Mouse (Mus musculus): ENCODE results near the gene Zdhhc9. TPM values are rescaled to one million over a fixed set of nuclear protein-coding genes. Genes with fewer than 3 reads are reported as not detected.

Zdhhc9 gene
- polyA plus RNA-seq (2012; rRNA removed; ENCODE audit: low replicate concordance): 25.7 and 34.7 TPM in 2 replicates

GRCm38 (mm10) chrX:48208519-48209185 is at the start of gene Zdhhc9:
Zdhhc9 (minus strand) TSS chrX:48208878.

DNA sequence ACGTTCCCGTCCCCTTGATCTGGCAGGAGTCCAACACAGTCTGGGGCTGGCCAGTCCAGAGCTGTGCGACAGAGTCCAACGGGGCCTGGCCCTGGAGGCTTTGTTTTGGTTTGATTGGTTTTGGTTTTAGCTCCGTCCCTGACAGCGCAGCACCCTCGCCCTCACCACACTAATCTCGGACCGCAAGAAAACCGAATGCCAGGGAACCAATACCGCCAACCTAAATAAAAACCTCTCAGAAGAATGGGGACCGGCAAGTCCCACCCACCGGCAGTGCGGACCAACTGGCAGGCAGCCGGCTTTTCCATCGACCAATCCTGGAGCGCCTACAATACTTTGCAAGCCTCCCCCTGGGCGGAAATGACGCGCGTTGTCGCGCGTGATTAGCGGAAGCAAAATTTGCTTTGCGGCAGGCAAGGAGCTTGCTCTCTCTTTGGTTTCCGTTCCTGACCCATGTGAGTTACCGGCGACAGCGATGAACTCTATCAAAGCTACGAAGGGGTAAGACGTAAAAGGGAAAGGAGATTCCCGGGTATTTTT is 47.9 kb upstream of the Zdhhc9 start, which contains the start of gene Utp14a:
Utp14a (plus strand) TSS at position 395 of the 540 bp plus-strand sequence.

DNA sequence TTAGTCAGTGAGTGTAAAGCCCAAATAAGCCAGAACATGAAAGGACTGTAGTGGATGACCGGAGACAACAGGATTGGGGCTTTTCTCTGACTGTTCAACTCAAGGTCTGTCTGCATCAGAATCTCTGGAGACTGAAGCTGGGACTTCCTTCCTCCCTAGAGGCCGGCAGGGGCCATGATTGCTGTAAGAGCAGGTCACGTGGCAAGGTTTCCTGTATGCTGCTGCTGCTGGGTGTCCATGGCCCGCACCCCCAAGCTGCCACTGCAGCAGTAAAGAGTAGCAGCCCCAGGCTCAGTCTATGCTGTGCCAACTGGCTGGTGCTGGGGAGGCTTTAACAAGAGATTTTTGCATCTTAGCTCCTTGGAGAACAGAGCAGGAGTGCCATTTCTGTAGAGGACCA is 62.4 kb downstream of the Zdhhc9 start, which contains the start of gene Sash3:
Sash3 (plus strand) TSS at position 175 of the 400 bp plus-strand sequence.

Other genes starting within 250 kb of the Zdhhc9 start
- gene Apln, start 174.0 kb downstream of the Zdhhc9 start, polyA plus RNA-seq (2012; rRNA removed; ENCODE audit: low replicate concordance): 8.1 and 8.7 TPM in 2 replicates
- gene Xpnpep2, start 100.2 kb downstream of the Zdhhc9 start, polyA plus RNA-seq (2012; rRNA removed; ENCODE audit: low replicate concordance): 4.2 and 10.4 TPM in 2 replicates
- 4.9 and 8.7 TPM in 2 replicates for gene Sash3, start 62.4 kb downstream of the Zdhhc9 start, polyA plus RNA-seq (2012; rRNA removed; ENCODE audit: low replicate concordance)
- gene Utp14a, start 48.0 kb upstream of the Zdhhc9 start, polyA plus RNA-seq (2012; rRNA removed; ENCODE audit: low replicate concordance): 2.5 and 5.1 TPM in 2 replicates
- gene Bcorl1, start 132.5 kb upstream of the Zdhhc9 start, polyA plus RNA-seq (2012; rRNA removed; ENCODE audit: low replicate concordance): 4.6 and 8.1 TPM in 2 replicates

All from subcutaneous adipose tissue, adult 2 months (tissue).